Mouse (Mus musculus) left cerebral cortex, postnatal 25 days (tissue): ENCODE results near the gene Ctsll3. TPM values are rescaled to one million over a fixed set of nuclear protein-coding genes. Genes with fewer than 3 reads are reported as not detected.

Source experiments
- DNase-seq, 2 experiments: peaks; one replicate each; pipeline ENCODE4 v3.0.0; 2022; ENCODE audit warnings: low spot score in 2 of 2, mixed read lengths in 1 of 2
- intact Hi-C: fragments of 180-260 bp; cut with DNase I; formaldehyde crosslinking; loops from one replicate; pipeline ENCODE4 v1.15.1; 2025
- total RNA-seq, 2 experiments: library from RNA; stranded (reverse); gene quantifications; 2 replicates each; pipeline ENCODE4 v1.2.3; 2021

Ctsll3 gene
- total RNA-seq, 2 experiments from 2014 or later: not detected

GRCm38 (mm10) chr13:60753216-60753615 lies 49.4 kb downstream of the Ctsll3 start:
- intact Hi-C loops: no loop called here
- no peak for DNase-seq

GRCm38 (mm10) chr13:60750930-60751329 lies 51.7 kb downstream of the Ctsll3 start:
- intact Hi-C loops: no loop called here
- DNase-seq: peak in 1 of 2 experiments; percentile 50

- intact Hi-C loops: no loop called here
- peak in 1 of 2 experiments; percentile 45 for DNase-seq
Measured at GRCm38 (mm10) chr13:60748556-60748955, 54.1 kb downstream of the Ctsll3 start.

Other genes with a start within 250 kb of the Ctsll3 start
- gene Dapk1, start 200.9 kb downstream of the Ctsll3 start, total RNA-seq: 10 to 100 TPM; 90.4 to 99.4 TPM
- not detected for gene BC051665, start 16.5 kb downstream of the Ctsll3 start, total RNA-seq
- gene 4930486L24Rik, start 61.6 kb upstream of the Ctsll3 start, total RNA-seq: not detected
- under 1 TPM in 1 of 2 experiments, not detected in 1; 0.23 TPM for gene Gm49392, start 94.0 kb upstream of the Ctsll3 start, total RNA-seq
- 1 to 10 TPM; 1.7 to 2.0 TPM for gene Ctla2b, start 94.6 kb upstream of the Ctsll3 start, total RNA-seq
- gene Tpbpb, start 102.0 kb upstream of the Ctsll3 start, total RNA-seq: not detected
- gene Gm49393, start 132.7 kb upstream of the Ctsll3 start, total RNA-seq: not detected
- under 1 TPM in 1 of 2 experiments, not detected in 1; 0.99 TPM for gene Gm49391, start 133.7 kb upstream of the Ctsll3 start, total RNA-seq
- gene Ctla2a, start 133.8 kb upstream of the Ctsll3 start, total RNA-seq: 10 to 100 TPM; 22.0 to 22.9 TPM
- gene Tpbpa, start 139.1 kb upstream of the Ctsll3 start, total RNA-seq: not detected
- gene Ctsj, start 203.1 kb upstream of the Ctsll3 start, total RNA-seq: not detected
- not detected for gene Ctsq, start 237.8 kb upstream of the Ctsll3 start, total RNA-seq